Mouse (Mus musculus): ENCODE results near the gene Nmt1.

Gene Nmt1

GRCm38 (mm10) chr11:103105810-103106209, 77.8 kb downstream of the Nmt1 start:
- no peak for DNase-seq (ENCODE audit: low read depth, low spot score)

GRCm38 (mm10) chr11:103106386-103106785, 78.4 kb downstream of the Nmt1 start:
- DNase-seq (ENCODE audit: low read depth, low spot score), result no peak

GRCm38 (mm10) chr11:103111301-103111700, 83.3 kb downstream of the Nmt1 start:
- no peak for DNase-seq (ENCODE audit: low read depth, low spot score)

- DNase-seq (ENCODE audit: low read depth, low spot score), result no peak
Measured at GRCm38 (mm10) chr11:103111881-103112551, 84.0 kb downstream of the Nmt1 start.

- DNase-seq (ENCODE audit: low read depth, low spot score), result no peak
Measured at GRCm38 (mm10) chr11:103112552-103112912, 84.5 kb downstream of the Nmt1 start.

- no peak for DNase-seq (ENCODE audit: low read depth, low spot score)
Measured at GRCm38 (mm10) chr11:103113005-103113404, 85.0 kb downstream of the Nmt1 start.

GRCm38 (mm10) chr11:103113771-103114170, 85.8 kb downstream of the Nmt1 start:
- DNase-seq (ENCODE audit: low read depth, low spot score), result no peak

- no peak for DNase-seq (ENCODE audit: low read depth, low spot score)
Measured at GRCm38 (mm10) chr11:103114270-103114943, 86.4 kb downstream of the Nmt1 start.

GRCm38 (mm10) chr11:103115163-103116007, 87.4 kb downstream of the Nmt1 start:
- DNase-seq (ENCODE audit: low read depth, low spot score), result peak; percentile 98

- DNase-seq (ENCODE audit: low read depth, low spot score), result peak; percentile 100
Measured at GRCm38 (mm10) chr11:103116008-103116818, 88.2 kb downstream of the Nmt1 start, which contains the start of gene Hexim1. TSS of gene Hexim1 (plus strand) at chr11:103116231.

GRCm38 (mm10) chr11:103116959-103117590, 89.1 kb downstream of the Nmt1 start:
- peak; percentile 92 for DNase-seq (ENCODE audit: low read depth, low spot score)

GRCm38 (mm10) chr11:103117591-103118009, 89.6 kb downstream of the Nmt1 start:
- peak; percentile 69 for DNase-seq (ENCODE audit: low read depth, low spot score)

Measured in brain, adult 2 months (tissue).